Mouse (Mus musculus) stomach, postnatal 0 days (tissue): ENCODE results near the gene Hcfc1.

Experiments used
- CTCF ChIP-seq: IDR thresholded peaks from 2 replicates; pipeline ENCODE4 v1.5.1; 2016; ENCODE audit warnings: antibody characterized with exemption, low read depth, mild to moderate bottlenecking, moderate library complexity
- EP300 ChIP-seq: optimal IDR thresholded peaks from 2 replicates; pipeline ENCODE3; 2016; ENCODE audit warnings: antibody characterized with exemption

- TF ChIP-seq CTCF (no peak), EP300 (no peak)
Measured at GRCm38 (mm10) chrX:73921285-73921822, 44.8 kb downstream of the Hcfc1 start.
